Mouse (Mus musculus): ENCODE results near the gene Aloxe3.

DNA sequence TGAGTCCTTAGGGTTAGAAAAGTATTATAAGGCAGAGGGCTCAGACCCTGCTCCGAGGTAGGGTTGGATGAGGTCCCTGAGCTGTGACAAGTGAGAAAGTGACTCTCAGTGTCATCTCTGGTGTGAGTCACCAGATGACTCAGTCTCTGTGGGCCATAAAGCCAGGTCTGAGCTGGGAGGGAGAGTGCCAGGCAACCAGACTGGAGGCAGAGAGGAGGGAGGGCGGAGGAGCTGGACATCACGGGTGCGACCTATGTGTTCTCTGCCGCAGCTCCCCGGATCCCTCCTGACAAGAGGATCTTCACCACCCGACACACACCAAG, 23.3 kb upstream of the Aloxe3 start:
- TF ChIP-seq CTCF (IDR thresholded peaks at IDR 0.05; ENCODE audit: low read depth, low read length) (no peak), POLR2A (IDR thresholded peaks at IDR 0.05; ENCODE audit: extremely low read depth, insufficient read depth, low read length) (no peak)

All from liver, adult 2 months (tissue).